Mouse (Mus musculus) thymus, adult 2 months (tissue): ENCODE data around the gene Cers3.
A peak's percentile ranks its signal among the peaks of the same experiment; 100 is the strongest.

ENCODE experiments used
- CTCF ChIP-seq: fragments of 200-500 bp; IDR thresholded peaks from 2 replicates; pipeline ENCODE4 v1.5.1; 2012; ENCODE audit warnings: mild to moderate bottlenecking, control low read depth, low read length, moderate library complexity, borderline replicate concordance; ENCODE audit not compliant: control insufficient read depth, poor library complexity, insufficient read depth; ENCODE audit errors: extremely low read depth
- POLR2A ChIP-seq: fragments of 200-500 bp; IDR thresholded peaks from 2 replicates; pipeline ENCODE4 v1.6.1; 2012; ENCODE audit warnings: mild to moderate bottlenecking, low read length, control low read depth, moderate library complexity; ENCODE audit not compliant: control insufficient read depth, poor library complexity, insufficient read depth; ENCODE audit errors: extremely low read depth

GRCm38 (mm10) chr7:66839463-66840007 is 96.2 kb downstream of the Cers3 start, which contains the start of gene Adamts17:
- TF ChIP-seq CTCF (peak; percentile 84), POLR2A (0 out of 2 replicates have a peak, but pooled peaks have one; percentile 35)
